Mouse (Mus musculus) heart, postnatal 0 days (tissue): ENCODE measurements around the gene Tmem121. TPM values are rescaled to one million over a fixed set of nuclear protein-coding genes. Genes with fewer than 3 reads are reported as not detected.

Experiments used
- ATAC-seq: fragments of 200-750 bp; cut with Nextera tagmentation; 2 replicates; pipeline ENCODE4 v1.8.0; 2017; ENCODE audit warnings: low read depth, moderate number of reproducible peaks, moderate library complexity; ENCODE audit not compliant: insufficient read depth
- DNase-seq: peaks from one replicate; pipeline ENCODE4 v3.0.0-alpha.2; 2016; ENCODE audit warnings: low spot score
- H3K27ac ChIP-seq: fragments of 300-500 bp; sonication (generic); 2 replicates; pipeline ENCODE4 v1.5.1; 2014; ENCODE audit warnings: low read depth, mild to moderate bottlenecking
- H3K27me3 ChIP-seq: fragments of 300-500 bp; sonication (generic); 2 replicates; pipeline ENCODE4 v1.6.1; 2014; ENCODE audit warnings: low read length, mixed read lengths; ENCODE audit not compliant: control insufficient read depth, insufficient read depth
- H3K36me3 ChIP-seq: fragments of 300-500 bp; sonication (generic); replicated peaks from 2 replicates; pipeline ENCODE4 v1.6.1; 2014; ENCODE audit warnings: low read length, mixed read lengths; ENCODE audit not compliant: control insufficient read depth, insufficient read depth
- H3K4me1 ChIP-seq: fragments of 300-500 bp; sonication (generic); 2 replicates; pipeline ENCODE4 v1.6.1; 2014; ENCODE audit warnings: antibody characterized with exemption; ENCODE audit not compliant: control insufficient read depth, insufficient read depth
- H3K4me2 ChIP-seq: fragments of 300-500 bp; sonication (generic); 2 replicates; pipeline ENCODE4 v1.6.1; 2014; ENCODE audit warnings: low read depth, mild to moderate bottlenecking, low read length, moderate library complexity
- H3K4me3 ChIP-seq: fragments of 300-500 bp; sonication (generic); 2 replicates; pipeline ENCODE4 v1.5.1; 2014; ENCODE audit warnings: low read depth, low read length
- H3K9ac ChIP-seq: fragments of 300-500 bp; sonication (generic); replicated peaks from 2 replicates; pipeline ENCODE4 v1.6.1; 2014; ENCODE audit warnings: low read depth, low read length, mixed read lengths
- H3K9me3 ChIP-seq: fragments of 300-500 bp; sonication (generic); replicated peaks from 2 replicates; pipeline ENCODE4 v1.6.1; 2016; ENCODE audit warnings: low read length; ENCODE audit not compliant: control insufficient read depth
- CTCF ChIP-seq: IDR thresholded peaks from 2 replicates; pipeline ENCODE4 v1.5.1; 2016; ENCODE audit warnings: antibody characterized with exemption, control low read depth, low read depth
- EP300 ChIP-seq: IDR thresholded peaks from 2 replicates; pipeline ENCODE4 v1.6.1; 2016; ENCODE audit warnings: antibody characterized with exemption, low read depth
- whole genome bisulfite sequencing: fragments of 180-500 bp; shearing (Covaris S2); extraction: QIAGEN DNeasy Blood & Tissue Kit; methylation state at CpG from one replicate; pipeline ENCODE4 v1.1.7; 2014; 5-methylcytosine and 5-hydroxymethylcytosine counted together
- polyA plus RNA-seq: library from polyadenylated mRNA; unstranded; fragments of >200 nt; fragmentation: Nextera tagmentation; extraction: Ambion mirVana; gene quantifications from 2 replicates; pipeline ENCODE4 v1.2.1, GENCODE M21; 2015
- total RNA-seq: library from RNA; depleted of rRNA; stranded (reverse); fragments of >200 nt; gene quantifications from 2 replicates; pipeline ENCODE4 v1.2.3, GENCODE M21; 2014; ENCODE audit warnings: low replicate concordance

Gene Tmem121
- total and polyA plus RNA-seq, 2 experiments from 2014 or later: 1.2 to 4.8 TPM

DNA sequence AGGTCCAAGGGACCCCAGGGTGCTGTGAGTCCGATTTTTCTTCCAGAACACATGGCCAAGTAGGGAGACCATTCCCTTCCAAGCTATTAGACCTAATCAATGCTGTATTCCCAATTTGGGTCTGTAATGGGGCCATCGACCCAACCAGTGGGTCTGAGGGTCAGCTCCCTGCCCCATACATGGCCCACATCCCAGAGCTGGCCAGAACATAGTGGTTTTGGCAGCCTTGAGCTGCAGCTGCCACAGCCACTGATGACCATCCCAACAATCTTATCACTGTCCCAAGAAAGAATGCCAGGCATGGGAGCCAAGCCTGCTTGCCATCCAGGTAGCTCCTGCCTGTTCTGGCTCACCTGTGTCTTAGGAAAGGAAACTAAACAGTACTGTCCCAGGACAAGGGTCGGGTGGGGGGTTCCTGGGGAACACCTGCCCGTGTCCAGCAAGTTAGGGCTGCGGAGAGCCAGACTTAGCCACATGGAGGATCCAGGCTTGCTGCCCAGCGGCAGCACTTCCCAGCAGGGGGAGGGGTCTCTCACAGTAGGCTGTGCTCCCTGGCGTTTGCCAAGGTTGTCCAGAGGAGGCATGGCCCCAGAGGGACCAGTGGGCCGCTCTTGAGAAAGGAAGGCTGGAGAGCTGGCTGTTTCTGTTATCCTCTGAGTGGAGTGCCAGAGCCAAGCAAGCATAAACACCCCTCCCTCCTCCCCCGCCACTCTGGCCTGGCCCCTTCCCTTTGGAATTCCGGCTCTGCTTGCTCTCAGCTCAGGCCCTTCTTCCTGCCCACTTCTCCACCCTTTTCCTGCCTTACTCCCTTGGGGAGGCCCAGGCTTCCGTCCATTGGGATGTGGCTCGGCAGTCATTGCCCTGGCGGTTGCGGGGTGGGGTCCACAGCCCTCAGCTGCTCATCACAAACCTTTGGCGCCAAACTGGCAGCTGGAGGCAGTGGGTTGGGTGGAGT lies 43.4 kb upstream of the Tmem121 start:
- DNase-seq (peak; percentile 97), ATAC-seq (peak; percentile 52)
- Histone ChIP-seq H3K4me2 (peak overlapping the region; percentile 91), H3K9ac (peak overlapping the region; percentile 95), H3K9me3 (no peaks in the 10 kb centered on the region), H3K4me1 (peaks cover 50% of the 10 kb centered on the region), H3K36me3 (peaks cover 31% of the 10 kb centered on the region), H3K4me3 (peak overlapping the region; percentile 88), H3K27me3 (no peaks in the 10 kb centered on the region), H3K27ac (peak overlapping the region; percentile 98)
- WGBS: 2% methylated on average over 15 of the region's 15 CpGs
- peak; percentile 75 for TF ChIP-seq EP300
- TF ChIP-seq CTCF: peak; percentile 18; the same call in 1 of the 2 replicates

DNA sequence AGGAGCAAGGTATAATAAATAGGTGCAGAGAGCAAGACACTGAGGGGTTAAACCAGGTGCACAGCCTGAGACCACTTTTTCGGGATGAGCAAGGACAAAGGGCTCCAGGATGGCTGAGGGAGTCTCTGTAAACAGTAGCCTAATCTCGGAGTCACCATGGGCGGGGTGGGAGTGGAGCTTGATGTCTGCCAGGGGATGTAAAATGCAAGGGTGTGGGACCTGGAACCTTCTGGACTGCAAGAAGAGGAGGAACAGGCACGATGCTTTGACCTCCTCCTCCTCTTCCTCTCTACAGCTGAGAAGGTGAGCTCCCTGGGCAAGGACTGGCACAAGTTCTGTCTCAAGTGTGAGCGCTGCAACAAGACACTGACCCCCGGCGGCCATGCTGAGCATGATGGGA lies 42.6 kb upstream of the Tmem121 start:
- peak overlapping the region; percentile 88 for H3K4me3 ChIP-seq
- H3K27me3 ChIP-seq: no peaks in the 10 kb centered on the region
- H3K27ac ChIP-seq: peak overlapping the region; percentile 98
- H3K9me3 ChIP-seq: no peaks in the 10 kb centered on the region
- peaks cover 31% of the 10 kb centered on the region for H3K36me3 ChIP-seq
- peak overlapping the region; percentile 91 for H3K4me2 ChIP-seq
- 21% methylated on average over 7 of the region's 7 CpGs for WGBS
- ATAC-seq (no peak), DNase-seq (no peak)
- H3K4me1 ChIP-seq: peaks cover 56% of the 10 kb centered on the region
- no peak for TF ChIP-seq CTCF
- no peak for TF ChIP-seq EP300
- peak overlapping the region; percentile 75 for H3K9ac ChIP-seq

DNA sequence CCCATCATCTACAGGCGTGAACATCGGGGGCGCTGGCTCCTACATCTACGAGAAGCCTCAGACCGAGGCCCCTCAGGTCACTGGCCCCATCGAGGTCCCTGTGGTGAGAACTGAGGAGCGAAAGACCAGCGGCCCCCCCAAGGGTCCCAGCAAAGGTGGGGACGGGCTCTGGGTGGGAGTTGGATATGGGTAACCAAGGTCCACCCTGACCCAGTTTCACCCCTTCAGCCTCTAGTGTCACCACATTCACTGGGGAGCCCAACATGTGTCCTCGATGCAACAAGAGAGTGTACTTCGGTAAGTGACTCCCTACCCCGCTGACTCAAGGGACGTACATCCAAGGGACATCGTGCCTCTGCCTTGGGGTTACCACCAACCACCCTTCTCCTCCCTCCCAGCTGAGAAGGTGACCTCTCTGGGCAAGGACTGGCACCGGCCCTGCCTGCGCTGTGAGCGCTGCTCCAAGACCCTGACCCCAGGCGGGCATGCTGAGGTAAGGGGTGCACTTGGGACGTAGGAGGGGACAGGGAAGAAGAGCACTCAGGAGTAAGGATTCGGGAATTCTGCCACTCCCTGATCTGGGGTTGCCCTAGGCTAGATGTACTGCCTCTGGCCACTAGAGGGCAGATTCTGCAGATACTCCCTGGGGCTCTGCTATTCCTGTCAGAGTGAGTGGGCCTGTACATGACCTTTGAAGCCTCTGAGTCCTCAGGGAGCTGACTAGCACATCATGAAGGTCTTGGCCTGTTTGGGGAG lies 41.6 kb upstream of the Tmem121 start:
- ATAC-seq (no peak), DNase-seq (no peak)
- Histone ChIP-seq H3K4me2 (peak overlapping the region; percentile 91), H3K4me3 (peak overlapping the region; percentile 88; the same call in 1 of the 2 replicates), H3K36me3 (peaks cover 31% of the 10 kb centered on the region), H3K9me3 (no peaks in the 10 kb centered on the region), H3K9ac (peak overlapping the region; percentile 75; the same call in 1 of the 2 replicates), H3K27ac (peak overlapping the region; percentile 98), H3K4me1 (peaks cover 56% of the 10 kb centered on the region), H3K27me3 (no peaks in the 10 kb centered on the region)
- TF ChIP-seq EP300 (no peak), CTCF (peak; percentile 64)
- 52% methylated on average over 20 of the region's 20 CpGs for WGBS

DNA sequence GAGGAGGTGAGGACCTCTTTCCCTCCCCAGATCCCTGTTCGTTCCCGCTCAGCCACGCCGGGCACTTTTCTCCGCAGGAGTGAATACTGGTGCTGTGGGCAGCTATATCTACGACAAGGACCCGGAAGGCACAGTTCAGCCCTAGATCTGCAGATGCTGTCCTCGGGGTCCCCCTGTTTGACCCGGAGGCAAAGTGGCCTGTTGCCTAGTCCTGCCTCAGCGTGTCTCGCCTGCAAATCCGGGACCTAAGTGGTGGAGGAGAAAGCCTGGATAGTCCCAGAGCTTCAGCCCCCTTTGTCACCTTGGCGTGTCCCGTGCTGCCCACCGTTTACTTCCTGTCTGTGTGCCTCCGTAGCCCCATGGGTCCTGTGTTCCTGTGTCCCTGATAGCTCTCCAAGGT lies 40.8 kb upstream of the Tmem121 start:
- Histone ChIP-seq H3K4me2 (0 out of 2 replicates have a peak overlapping the region, but pooled peaks have one; percentile 22), H3K9me3 (no peaks in the 10 kb centered on the region), H3K27ac (peak overlapping the region; percentile 98), H3K4me1 (peaks cover 52% of the 10 kb centered on the region), H3K9ac (no peak overlapping the region), H3K36me3 (peaks cover 31% of the 10 kb centered on the region), H3K27me3 (no peaks in the 10 kb centered on the region), H3K4me3 (peak overlapping the region; percentile 8; the same call in 1 of the 2 replicates)
- ATAC-seq: no peak
- 78% methylated on average over 16 of the region's 16 CpGs for WGBS
- no peak for DNase-seq
- TF ChIP-seq CTCF (no peak), EP300 (peak; percentile 37; the same call in 1 of the 2 replicates)

DNA sequence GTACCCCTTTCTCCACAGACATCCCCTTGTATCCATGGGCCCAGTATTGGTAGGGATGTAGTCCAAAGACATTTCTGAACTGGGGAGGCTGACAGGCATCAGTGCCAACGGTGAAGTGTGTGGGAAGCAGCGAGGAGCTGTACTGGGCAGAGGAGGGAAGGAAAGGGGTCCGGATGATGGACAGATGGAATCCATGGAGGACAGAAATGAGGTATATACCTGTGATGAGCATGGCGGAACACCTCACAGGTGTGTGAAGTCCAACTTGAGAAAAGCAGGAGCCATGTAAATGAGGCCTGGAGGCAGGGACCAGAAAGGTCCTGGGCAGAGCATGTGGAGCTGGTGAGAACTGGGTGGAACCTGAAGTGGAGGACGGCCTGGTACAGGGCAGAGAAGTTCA lies 40.1 kb upstream of the Tmem121 start:
- H3K9ac ChIP-seq: no peak overlapping the region
- H3K4me1 ChIP-seq: peaks cover 55% of the 10 kb centered on the region

More for the DNA sequence above, 40.1 kb upstream of the Tmem121 start:
- H3K36me3 ChIP-seq: peaks cover 31% of the 10 kb centered on the region
- DNase-seq: no peak
- TF ChIP-seq CTCF (no peak), EP300 (no peak)
- WGBS: 67% methylated on average over 5 of the region's 5 CpGs
- H3K27ac ChIP-seq: peak overlapping the region; percentile 89
- no peak for ATAC-seq
- no peak overlapping the region for H3K4me2 ChIP-seq
- no peaks in the 10 kb centered on the region for H3K9me3 ChIP-seq
- no peak overlapping the region for H3K4me3 ChIP-seq
- H3K27me3 ChIP-seq: no peaks in the 10 kb centered on the region
